Mouse (Mus musculus): ENCODE data around the gene Snx33. TPM values are rescaled to one million over a fixed set of nuclear protein-coding genes. Genes with fewer than 3 reads are reported as not detected.

Gene Snx33
- polyA plus RNA-seq, 1 experiment from 2014 or later, result 8.7 TPM

GRCm38 (mm10) chr9:56876784-56877183 is 51.4 kb downstream of the Snx33 start:
- Histone ChIP-seq H3K9me3 (ENCODE audit: low read length) (no peaks in the 10 kb centered on the region), H3K4me1 (ENCODE audit: insufficient read depth, low read depth, low read length) (0 out of 2 replicates have a peak, but pooled peaks cover 3% of the 10 kb centered on the region), H3K4me3 (ENCODE audit: low read depth, low read length) (no peak overlapping the region), H3K4me2 (replicated peaks; ENCODE audit: low read depth, low read length) (no peak overlapping the region), H3K9ac (replicated peaks; ENCODE audit: low read depth) (no peak overlapping the region), H3K27me3 (replicated peaks; ENCODE audit: insufficient read depth, low read length) (no peaks in the 10 kb centered on the region), H3K27ac (ENCODE audit: low read length) (no peak overlapping the region), H3K36me3 (ENCODE audit: insufficient read depth, low read length) (no peaks in the 10 kb centered on the region)
- TF ChIP-seq CTCF (IDR thresholded peaks at IDR 0.05) (no peak; the same call in 1 of the 2 replicates), EP300 (IDR thresholded peaks at IDR 0.05) (no peak)
- 43% methylated on average over 7 of the region's 9 CpGs for WGBS
- ATAC-seq (peak; percentile 48), DNase-seq (ENCODE audit: low spot score) (peak; percentile 68)

GRCm38 (mm10) chr9:56873097-56873496 is 55.1 kb downstream of the Snx33 start:
- no peak for TF ChIP-seq CTCF (IDR thresholded peaks at IDR 0.05)
- Histone ChIP-seq H3K4me1 (ENCODE audit: insufficient read depth, low read depth, low read length) (peaks cover 7% of the 10 kb centered on the region; the same call in 1 of the 2 replicates), H3K27ac (ENCODE audit: low read length) (no peak overlapping the region), H3K27me3 (replicated peaks; ENCODE audit: insufficient read depth, low read length) (no peaks in the 10 kb centered on the region), H3K4me2 (replicated peaks; ENCODE audit: low read depth, low read length) (no peak overlapping the region), H3K4me3 (ENCODE audit: low read depth, low read length) (no peak overlapping the region), H3K36me3 (ENCODE audit: insufficient read depth, low read length) (no peaks in the 10 kb centered on the region), H3K9ac (replicated peaks; ENCODE audit: low read depth) (no peak overlapping the region), H3K9me3 (ENCODE audit: low read length) (no peaks in the 10 kb centered on the region)
- no peak for DNase-seq (ENCODE audit: low spot score)
- no peak for ATAC-seq
- WGBS, result 57% methylated on average over 1 of the region's 1 CpGs

GRCm38 (mm10) chr9:56872105-56872903 is 55.9 kb downstream of the Snx33 start:
- H3K27me3 ChIP-seq (replicated peaks; ENCODE audit: insufficient read depth, low read length), result no peaks in the 10 kb centered on the region
- H3K4me2 ChIP-seq (replicated peaks; ENCODE audit: low read depth, low read length), result no peak overlapping the region
- no peak overlapping the region for H3K27ac ChIP-seq (ENCODE audit: low read length)
- ATAC-seq, result no peak
- no peak for DNase-seq (ENCODE audit: low spot score)
- H3K9ac ChIP-seq (replicated peaks; ENCODE audit: low read depth), result no peak overlapping the region
- WGBS, result 75% methylated on average over 5 of the region's 5 CpGs
- H3K4me1 ChIP-seq (ENCODE audit: insufficient read depth, low read depth, low read length), result peaks cover 7% of the 10 kb centered on the region; the same call in 1 of the 2 replicates
- TF ChIP-seq EP300 (IDR thresholded peaks at IDR 0.05), result no peak
- no peak for TF ChIP-seq CTCF (IDR thresholded peaks at IDR 0.05)
- H3K36me3 ChIP-seq (ENCODE audit: insufficient read depth, low read length), result no peaks in the 10 kb centered on the region
- no peak overlapping the region for H3K4me3 ChIP-seq (ENCODE audit: low read depth, low read length)
- no peaks in the 10 kb centered on the region for H3K9me3 ChIP-seq (ENCODE audit: low read length)

GRCm38 (mm10) chr9:56871191-56871590 is 57.0 kb downstream of the Snx33 start:
- Histone ChIP-seq H3K27ac (ENCODE audit: low read length) (peak overlapping the region; percentile 44; the same call in 1 of the 2 replicates), H3K4me1 (ENCODE audit: insufficient read depth, low read depth, low read length) (peaks cover 13% of the 10 kb centered on the region; the same call in 1 of the 2 replicates), H3K4me2 (replicated peaks; ENCODE audit: low read depth, low read length) (no peak overlapping the region), H3K27me3 (replicated peaks; ENCODE audit: insufficient read depth, low read length) (no peaks in the 10 kb centered on the region), H3K36me3 (ENCODE audit: insufficient read depth, low read length) (no peaks in the 10 kb centered on the region), H3K9ac (replicated peaks; ENCODE audit: low read depth) (no peak overlapping the region), H3K9me3 (ENCODE audit: low read length) (no peaks in the 10 kb centered on the region), H3K4me3 (ENCODE audit: low read depth, low read length) (no peak overlapping the region)
- ATAC-seq (peak; percentile 29), DNase-seq (ENCODE audit: low spot score) (no peak)
- WGBS, result 35% methylated on average over 5 of the region's 5 CpGs
- TF ChIP-seq CTCF (IDR thresholded peaks at IDR 0.05), result no peak
- no peak for TF ChIP-seq EP300 (IDR thresholded peaks at IDR 0.05)

GRCm38 (mm10) chr9:56870778-56871177 is 57.4 kb downstream of the Snx33 start:
- Histone ChIP-seq H3K4me1 (ENCODE audit: insufficient read depth, low read depth, low read length) (peaks cover 13% of the 10 kb centered on the region; the same call in 1 of the 2 replicates), H3K4me3 (ENCODE audit: low read depth, low read length) (no peak overlapping the region), H3K9me3 (ENCODE audit: low read length) (no peaks in the 10 kb centered on the region), H3K9ac (replicated peaks; ENCODE audit: low read depth) (no peak overlapping the region), H3K27me3 (replicated peaks; ENCODE audit: insufficient read depth, low read length) (no peaks in the 10 kb centered on the region), H3K27ac (ENCODE audit: low read length) (peak overlapping the region; percentile 44; the same call in 1 of the 2 replicates), H3K4me2 (replicated peaks; ENCODE audit: low read depth, low read length) (no peak overlapping the region), H3K36me3 (ENCODE audit: insufficient read depth, low read length) (no peaks in the 10 kb centered on the region)
- TF ChIP-seq CTCF (IDR thresholded peaks at IDR 0.05), result no peak
- TF ChIP-seq EP300 (IDR thresholded peaks at IDR 0.05), result no peak
- ATAC-seq (no peak), DNase-seq (ENCODE audit: low spot score) (no peak)
- 55% methylated on average over 10 of the region's 10 CpGs for WGBS

- H3K9ac ChIP-seq (replicated peaks; ENCODE audit: low read depth), result no peak overlapping the region
- DNase-seq (ENCODE audit: low spot score) (no peak), ATAC-seq (no peak)
- TF ChIP-seq CTCF (IDR thresholded peaks at IDR 0.05) (no peak), EP300 (IDR thresholded peaks at IDR 0.05) (no peak)
- WGBS, result 51% methylated on average over 13 of the region's 13 CpGs
- no peak overlapping the region for H3K4me3 ChIP-seq (ENCODE audit: low read depth, low read length)
- H3K4me2 ChIP-seq (replicated peaks; ENCODE audit: low read depth, low read length), result no peak overlapping the region
- no peaks in the 10 kb centered on the region for H3K36me3 ChIP-seq (ENCODE audit: insufficient read depth, low read length)
- H3K4me1 ChIP-seq (ENCODE audit: insufficient read depth, low read depth, low read length), result peaks cover 21% of the 10 kb centered on the region
- H3K9me3 ChIP-seq (ENCODE audit: low read length), result no peaks in the 10 kb centered on the region
- no peaks in the 10 kb centered on the region for H3K27me3 ChIP-seq (replicated peaks; ENCODE audit: insufficient read depth, low read length)
- H3K27ac ChIP-seq (ENCODE audit: low read length), result no peak overlapping the region
Observed at GRCm38 (mm10) chr9:56869552-56869951, 58.6 kb downstream of the Snx33 start.
